Mouse (Mus musculus) liver, embryonic 14.5 days (tissue): ENCODE measurements around the gene Swt1. TPM values are rescaled to one million over a fixed set of nuclear protein-coding genes. Genes with fewer than 3 reads are reported as not detected.

Source experiments
- ATAC-seq: fragments of 200-750 bp; cut with Nextera tagmentation; 2 replicates; pipeline ENCODE4 v1.8.0; 2017; ENCODE audit warnings: moderate number of reproducible peaks, mild to moderate bottlenecking, moderate library complexity; ENCODE audit not compliant: insufficient read depth
- DNase-seq, 3 experiments: peaks; one replicate each; pipeline ENCODE4 v3.0.0-alpha.2; 2012 to 2013; ENCODE audit warnings: low read depth in 3 of 3, low spot score in 3 of 3
- H3K27ac ChIP-seq: fragments of 300-500 bp; sonication (generic); 2 replicates; pipeline ENCODE4 v1.5.1; 2014; ENCODE audit warnings: moderate library complexity, mild to moderate bottlenecking, control low read depth, inconsistent platforms
- H3K27me3 ChIP-seq: fragments of 300-500 bp; sonication (generic); 2 replicates; pipeline ENCODE4 v1.6.1; 2014; ENCODE audit warnings: mild to moderate bottlenecking, low read length, moderate library complexity; ENCODE audit not compliant: control insufficient read depth, insufficient read depth
- H3K36me3 ChIP-seq: fragments of 300-500 bp; sonication (generic); replicated peaks from 2 replicates; pipeline ENCODE4 v1.6.1; 2014; ENCODE audit warnings: low read depth; ENCODE audit not compliant: control insufficient read depth, insufficient read depth
- H3K4me1 ChIP-seq, 2 experiments: fragments of 200-500 bp in 1 of 2; fragments of 300-500 bp in 1 of 2; sonication (generic) in 1 of 2; replicated peaks; 2 replicates each; pipeline ENCODE4 v1.6.1; 2012 to 2014; ENCODE audit warnings: antibody characterized with exemption in 1 of 2, inconsistent platforms in 1 of 2, low read length in 1 of 2; ENCODE audit not compliant: control insufficient read depth in 2 of 2, insufficient read depth in 2 of 2
- H3K4me2 ChIP-seq: fragments of 300-500 bp; sonication (generic); 2 replicates; pipeline ENCODE4 v1.6.1; 2014; ENCODE audit warnings: low read depth, mild to moderate bottlenecking, control low read depth, moderate library complexity
- H3K4me3 ChIP-seq, 2 experiments: fragments of 200-500 bp in 1 of 2; fragments of 300-500 bp in 1 of 2; sonication (generic) in 1 of 2; 2 replicates each; pipeline ENCODE4 v1.5.1; 2012 to 2014; ENCODE audit warnings: low read depth in 2 of 2, low read length in 2 of 2, mild to moderate bottlenecking in 2 of 2, control low read depth in 1 of 2, inconsistent platforms in 1 of 2, moderate library complexity in 1 of 2; ENCODE audit not compliant: insufficient read depth in 1 of 2
- H3K9ac ChIP-seq: fragments of 300-500 bp; sonication (generic); replicated peaks from 2 replicates; pipeline ENCODE4 v1.6.1; 2014; ENCODE audit warnings: mild to moderate bottlenecking, control low read depth, moderate library complexity
- H3K9me3 ChIP-seq: fragments of 300-500 bp; sonication (generic); 2 replicates; pipeline ENCODE4 v1.6.1; 2016; ENCODE audit warnings: low read length, mixed read lengths; ENCODE audit not compliant: control insufficient read depth
- CTCF ChIP-seq: IDR thresholded peaks from 2 replicates; pipeline ENCODE4 v1.5.1; 2016; ENCODE audit warnings: antibody characterized with exemption, low read depth, control low read depth
- EP300 ChIP-seq: IDR thresholded peaks from 2 replicates; pipeline ENCODE4 v1.6.1; 2016; ENCODE audit warnings: antibody characterized with exemption, low read depth
- WGBS: fragments of 180-500 bp; shearing (Covaris S2); extraction: QIAGEN DNeasy Blood & Tissue Kit; methylation state at CpG from one replicate; pipeline ENCODE4 v1.1.7; 2014; ENCODE audit not compliant: insufficient replicate concordance; 5-methylcytosine and 5-hydroxymethylcytosine counted together
- polyA plus RNA-seq, 2 experiments: library from polyadenylated mRNA; depleted of rRNA in 1 of 2; stranded (reverse) in 1 of 2; unstranded in 1 of 2; fragments of >200 nt; fragmentation: Nextera tagmentation in 1 of 2; extraction: Ambion mirVana in 1 of 2; gene quantifications; 2 replicates each; pipeline versions ENCODE4 v1.2.1 to v1.2.3; 2012 to 2014

Swt1 gene
- polyA plus RNA-seq, 2 experiments: 9.7 to 19.7 TPM

GRCm38 (mm10) chr1:151461265-151461664 lies 33.0 kb upstream of the Swt1 start:
- Histone ChIP-seq H3K9me3 (no peaks in the 10 kb centered on the region), H3K27me3 (no peaks in the 10 kb centered on the region), H3K4me1 (no peaks in the 10 kb centered on the region), H3K4me3 (no peak overlapping the region), H3K9ac (no peak overlapping the region), H3K4me2 (no peak overlapping the region), H3K27ac (no peak overlapping the region), H3K36me3 (peaks cover 11% of the 10 kb centered on the region)
- DNase-seq: no peak
- WGBS: 83% methylated on average over 9 of the region's 9 CpGs
- no peak for ATAC-seq
- TF ChIP-seq EP300 (no peak), CTCF (peak; percentile 41; the same call in 1 of the 2 replicates)

DNA sequence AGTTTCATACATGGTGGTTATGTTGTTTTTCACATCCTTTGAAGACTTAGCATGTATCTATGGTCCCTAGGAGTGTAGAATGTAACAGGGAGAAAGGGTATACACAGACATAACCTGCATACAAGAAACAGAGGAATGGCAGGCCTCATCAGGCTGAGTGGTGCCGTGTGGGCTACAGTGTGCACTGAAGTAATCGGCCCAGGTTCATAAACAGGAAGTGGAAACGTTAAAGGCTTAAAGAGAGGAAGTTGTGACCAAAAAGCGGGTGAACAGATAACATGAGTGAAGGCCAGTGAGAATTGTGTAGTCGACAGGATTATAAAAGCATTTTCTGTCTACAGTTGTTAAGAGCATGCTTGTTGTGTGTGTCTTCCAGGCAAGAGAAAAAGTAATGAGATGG lies 28.8 kb upstream of the Swt1 start:
- no peak for DNase-seq
- H3K4me1 ChIP-seq: no peaks in the 10 kb centered on the region
- H3K9ac ChIP-seq: no peak overlapping the region
- no peak overlapping the region for H3K27ac ChIP-seq
- H3K27me3 ChIP-seq: no peaks in the 10 kb centered on the region
- no peaks in the 10 kb centered on the region for H3K9me3 ChIP-seq
- TF ChIP-seq EP300: no peak
- TF ChIP-seq CTCF: no peak
- no peak overlapping the region for H3K4me3 ChIP-seq
- 29% methylated on average over 5 of the region's 5 CpGs for WGBS
- ATAC-seq: no peak
- H3K36me3 ChIP-seq: peaks cover 22% of the 10 kb centered on the region
- H3K4me2 ChIP-seq: no peak overlapping the region

DNA sequence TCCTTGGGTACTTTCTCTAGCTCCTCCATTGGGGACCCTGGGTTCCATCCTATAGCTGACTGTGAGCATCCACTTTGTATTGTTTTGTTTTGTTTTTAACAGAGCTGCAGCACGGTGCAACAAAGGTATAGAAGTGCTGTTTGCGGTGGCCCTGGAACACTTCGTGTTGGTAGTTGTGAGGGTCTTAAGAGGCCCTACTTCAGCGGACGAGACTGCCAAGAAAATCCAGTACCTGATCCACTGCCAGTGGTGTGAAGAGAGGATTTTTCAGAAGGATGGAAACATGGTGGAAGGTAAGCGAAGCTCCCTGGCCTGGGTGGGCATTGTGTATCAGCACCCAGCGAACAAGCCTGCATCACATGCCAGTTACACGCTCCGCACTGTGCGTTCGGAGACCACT lies 23.7 kb upstream of the Swt1 start:
- no peaks in the 10 kb centered on the region for H3K4me1 ChIP-seq
- no peaks in the 10 kb centered on the region for H3K27me3 ChIP-seq
- no peak overlapping the region for H3K4me2 ChIP-seq
- no peak for TF ChIP-seq CTCF
- no peak for TF ChIP-seq EP300
- 86% methylated on average over 11 of the region's 11 CpGs for WGBS
- DNase-seq (no peak), ATAC-seq (no peak)
- H3K4me3 ChIP-seq: no peak overlapping the region
- H3K9me3 ChIP-seq: no peaks in the 10 kb centered on the region
- no peak overlapping the region for H3K27ac ChIP-seq
- no peak overlapping the region for H3K9ac ChIP-seq
- H3K36me3 ChIP-seq: peaks cover 26% of the 10 kb centered on the region

GRCm38 (mm10) chr1:151450851-151451250 lies 22.6 kb upstream of the Swt1 start:
- WGBS: 73% methylated on average over 1 of the region's 2 CpGs
- Histone ChIP-seq H3K36me3 (peaks cover 28% of the 10 kb centered on the region), H3K9ac (no peak overlapping the region), H3K4me3 (no peak overlapping the region), H3K27me3 (no peaks in the 10 kb centered on the region), H3K27ac (no peak overlapping the region), H3K9me3 (no peaks in the 10 kb centered on the region), H3K4me1 (no peaks in the 10 kb centered on the region), H3K4me2 (no peak overlapping the region)
- DNase-seq (no peak), ATAC-seq (no peak)
- TF ChIP-seq CTCF (0 out of 2 replicates have a peak, but pooled peaks have one; percentile 14), EP300 (no peak)

GRCm38 (mm10) chr1:151449866-151450265 lies 21.6 kb upstream of the Swt1 start:
- Histone ChIP-seq H3K9ac (no peak overlapping the region), H3K4me3 (no peak overlapping the region), H3K4me1 (no peaks in the 10 kb centered on the region), H3K4me2 (no peak overlapping the region), H3K36me3 (peaks cover 37% of the 10 kb centered on the region), H3K27ac (no peak overlapping the region), H3K27me3 (no peaks in the 10 kb centered on the region), H3K9me3 (no peaks in the 10 kb centered on the region)
- DNase-seq (no peak), ATAC-seq (no peak)
- TF ChIP-seq EP300 (no peak), CTCF (no peak)
- 82% methylated on average over 10 of the region's 10 CpGs for WGBS
